Mouse (Mus musculus) erythroblast, embryonic 14.5 days (primary cell): ENCODE results near the gene Ugt2b1.

Source experiments
- GATA1 ChIP-seq: IDR thresholded peaks from 2 replicates; pipeline ENCODE4 v1.6.1; 2012; ENCODE audit warnings: low read length, inconsistent platforms, mixed read lengths
- TAL1 ChIP-seq: IDR thresholded peaks from 3 replicates; pipeline ENCODE4 v1.6.1; 2012; ENCODE audit warnings: low read length, inconsistent platforms, mixed read lengths

GRCm38 (mm10) chr5:86910770-86911169 lies 15.6 kb downstream of the Ugt2b1 start:
- TF ChIP-seq GATA1 (no peak), TAL1 (no peak)
